ENCODE assay signal across 15 mouse cellular contexts in the genomic region with DNA sequence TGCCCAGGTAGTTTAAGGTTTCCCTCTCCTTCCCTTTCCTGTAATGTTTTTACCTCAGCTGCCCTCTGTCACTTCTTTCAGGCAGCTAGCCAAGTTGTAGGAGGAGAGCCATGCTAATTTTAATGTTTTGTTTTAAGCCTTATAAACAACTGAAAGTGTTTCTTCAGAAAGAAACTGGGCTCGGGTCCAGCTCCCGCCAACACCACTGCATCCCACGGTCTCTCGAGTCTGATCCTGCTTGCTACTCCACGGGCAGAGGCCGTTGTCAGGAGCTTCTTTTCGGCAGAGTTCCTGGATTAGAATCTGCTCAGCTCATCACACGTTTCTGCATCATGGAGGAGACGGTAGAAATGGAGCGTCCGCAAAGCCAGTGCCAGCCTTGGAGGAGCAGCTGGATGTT. TPM values are rescaled to one million over a fixed set of nuclear protein-coding genes. Genes with fewer than 3 reads are reported as not detected.
DNase-seq lines count a peak whose midpoint lies in the region; ATAC-seq and TF ChIP-seq lines count a peak whose summit lies in the region.
"Had no signal": no experiment of that assay in that cellular context is flagged by ENCODE, and none has a peak within 500 bp of the region (broad histone marks: within the 10 kb centered on the region; RNA-seq: fewer than 3 reads in every experiment).

No protein-coding gene starts in this region.

- no peak for TF ChIP-seq CTCF in lung, embryonic 14.5 days (IDR thresholded peaks at IDR 0.05; ENCODE audit: low read depth)
- no peak for TF ChIP-seq CTCF in lung, postnatal 0 days (IDR thresholded peaks at IDR 0.05)

- no peaks in the 10 kb centered on the region for H3K27me3 ChIP-seq in lung, embryonic 14.5 days (ENCODE audit: insufficient read depth, low read length)
- H3K27me3 ChIP-seq in lung, postnatal 0 days (replicated peaks; ENCODE audit: insufficient read depth, low read length) = no peaks in the 10 kb centered on the region
- H3K27me3 ChIP-seq: heart, embryonic 13.5 days; hindbrain, embryonic 12.5 days had no signal

- 41% methylated on average over 11 of the region's 11 CpGs for WGBS in lung, embryonic 14.5 days
- WGBS in lung, postnatal 0 days = 51% methylated on average over 11 of the region's 11 CpGs

- H3K4me2 ChIP-seq in lung, embryonic 14.5 days = 0 out of 2 replicates have a peak overlapping the region, but pooled peaks have one; percentile 23
- no peak overlapping the region for H3K4me2 ChIP-seq in lung, postnatal 0 days (replicated peaks; ENCODE audit: low read depth, low read length)
- H3K4me2 ChIP-seq: heart, embryonic 13.5 days; hindbrain, embryonic 12.5 days had no signal

- 0 out of 2 replicates have a peak, but pooled peaks cover 6% of the 10 kb centered on the region for H3K4me1 ChIP-seq in lung, embryonic 14.5 days (ENCODE audit: insufficient read depth)
- no peaks in the 10 kb centered on the region for H3K4me1 ChIP-seq in lung, postnatal 0 days (ENCODE audit: insufficient read depth, low read depth, low read length)
- H3K4me1 ChIP-seq: heart, embryonic 13.5 days had no signal

- 0 out of 2 replicates have a peak, but pooled peaks have one; percentile 25 for ATAC-seq in lung, embryonic 14.5 days (ENCODE audit: insufficient read depth)
- ATAC-seq in lung, postnatal 0 days = no peak
- ATAC-seq: liver, postnatal 0 days had no signal

- H3K36me3 ChIP-seq in lung, embryonic 14.5 days (ENCODE audit: insufficient read depth) = no peaks in the 10 kb centered on the region
- H3K36me3 ChIP-seq in lung, postnatal 0 days (ENCODE audit: insufficient read depth, low read length) = no peaks in the 10 kb centered on the region
- H3K36me3 ChIP-seq: heart, embryonic 13.5 days; hindbrain, embryonic 12.5 days had no signal

- no peak overlapping the region for H3K4me3 ChIP-seq in lung, embryonic 14.5 days (ENCODE audit: low read depth, low read length)
- H3K4me3 ChIP-seq in lung, postnatal 0 days (ENCODE audit: low read depth, low read length) = no peak overlapping the region
- H3K4me3 ChIP-seq: heart, embryonic 13.5 days; hindbrain, embryonic 12.5 days had no signal

- H3K9ac ChIP-seq in lung, embryonic 14.5 days = no peak overlapping the region
- H3K9ac ChIP-seq in lung, postnatal 0 days (replicated peaks; ENCODE audit: low read depth) = no peak overlapping the region
- H3K9ac ChIP-seq: heart, embryonic 13.5 days; hindbrain, embryonic 12.5 days; liver, postnatal 0 days had no signal

- no peaks in the 10 kb centered on the region for H3K9me3 ChIP-seq in lung, embryonic 14.5 days (ENCODE audit: low read depth, low read length)
- H3K9me3 ChIP-seq in lung, postnatal 0 days (ENCODE audit: low read length) = no peaks in the 10 kb centered on the region
- H3K9me3 ChIP-seq: hindbrain, embryonic 12.5 days had no signal

- peak; percentile 78 for DNase-seq in lung, embryonic 14.5 days
- DNase-seq in lung, postnatal 0 days (ENCODE audit: low spot score) = no peak
- DNase-seq in frontal cortex, postnatal 10 days (ENCODE audit: low spot score in 2 of 2) = peak; percentile 51 to 69
- DNase-seq in left cerebral cortex, adult 18-20 months (ENCODE audit: low spot score in 2 of 2) = peak; percentile 57 to 73
- DNase-seq in right cerebral cortex, postnatal 14 days = peak; percentile 71
- no peak for DNase-seq in gastrocnemius, adult 18-20 months (ENCODE audit: low spot score)
- DNase-seq in spleen, postnatal 10 days (ENCODE audit: low spot score in 2 of 2) = no peak
- DNase-seq: adrenal gland, postnatal 25 days; cerebellum, adult 11 months; gastrocnemius, postnatal 14 days; kidney, adult 8-10 months; liver, postnatal 0 days had no signal

- no peak overlapping the region for H3K27ac ChIP-seq in lung, embryonic 14.5 days (ENCODE audit: low read depth)
- no peak overlapping the region for H3K27ac ChIP-seq in lung, postnatal 0 days (ENCODE audit: low read length)
- H3K27ac ChIP-seq: heart, embryonic 13.5 days; hindbrain, embryonic 12.5 days had no signal

- TF ChIP-seq EP300 in lung, postnatal 0 days (IDR thresholded peaks at IDR 0.05) = no peak

RNA-seq across cellular contexts. Expression of a gene that starts 46.7 kb away (rescaled TPM):
- polyA plus RNA-seq in lung, embryonic 14.5 days (2014; fragmentation: Nextera tagmentation; extraction: Ambion mirVana) = not detected in 2 replicates
- polyA plus RNA-seq in lung, postnatal 0 days (2015; fragmentation: Nextera tagmentation; extraction: Ambion mirVana) = not detected in 2 replicates
- not detected for total RNA-seq in left cerebral cortex, adult 18-20 months (2021)
- total RNA-seq in gastrocnemius, adult 18-20 months (2021) = not detected
- total RNA-seq: adrenal gland, postnatal 25 days; gastrocnemius, postnatal 14 days had no signal
- polyA plus RNA-seq: heart, embryonic 13.5 days; hindbrain, embryonic 12.5 days; limb, embryonic 11.5 days; liver, postnatal 0 days had no signal

Comparison
In these comparisons a context has a peak if more than half of its experiments do, and no peak if none do; other contexts are left out.
1. DNase-seq: peak in lung, embryonic 14.5 days (single experiment), frontal cortex, postnatal 10 days (2 of 2), left cerebral cortex, adult 18-20 months (2 of 2) and right cerebral cortex, postnatal 14 days (single experiment); none in lung, postnatal 0 days (single experiment), gastrocnemius, adult 18-20 months (single experiment) and spleen, postnatal 10 days (0 of 2).